Mouse (Mus musculus) spleen, postnatal 36 days (tissue): ENCODE data around the gene Mllt3.

Experiments used
- DNase-seq, 2 experiments: peaks; one replicate each; pipeline ENCODE4 v3.0.0; 2022; ENCODE audit warnings: low spot score in 2 of 2, mixed read lengths in 1 of 2

Gene Mllt3

DNA sequence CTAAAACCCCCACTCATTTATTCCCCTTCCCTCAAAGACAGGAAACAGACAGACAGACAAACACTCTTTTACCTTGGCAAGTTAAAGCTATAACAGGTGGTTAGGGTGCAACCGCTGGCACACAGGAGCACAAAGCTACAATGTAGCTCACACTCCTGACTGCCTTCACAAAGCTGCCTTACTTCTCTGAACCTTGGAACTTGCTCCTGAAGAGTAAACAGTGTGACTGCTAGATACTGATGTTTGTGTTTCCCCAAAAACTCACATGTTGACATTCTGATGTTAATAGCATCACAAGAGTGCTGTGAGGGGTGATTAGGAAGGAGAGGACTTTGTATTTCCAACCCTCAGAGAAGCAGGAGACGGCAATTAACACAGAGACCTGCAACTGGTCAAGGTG is 151.6 kb downstream of the Mllt3 start:
- no peak for DNase-seq

DNA sequence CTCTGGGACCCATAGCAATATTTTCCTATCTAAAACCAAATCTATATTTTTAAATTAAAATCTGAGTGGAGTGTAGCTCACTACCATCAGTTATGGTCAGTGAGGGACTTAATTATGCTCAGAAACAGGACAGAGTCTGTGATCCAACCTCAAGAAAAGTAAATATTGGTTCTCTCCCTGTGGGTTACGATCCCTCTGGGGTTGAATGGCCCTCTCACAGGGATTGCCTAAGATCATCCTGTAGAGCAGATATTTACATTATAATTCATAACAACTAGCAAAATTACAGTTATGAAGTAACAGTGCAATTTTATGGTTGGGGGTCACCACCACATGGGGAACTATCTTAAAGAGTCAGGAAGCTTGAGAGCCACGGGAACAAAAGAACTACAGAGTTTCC is 152.9 kb downstream of the Mllt3 start:
- no peak for DNase-seq

DNA sequence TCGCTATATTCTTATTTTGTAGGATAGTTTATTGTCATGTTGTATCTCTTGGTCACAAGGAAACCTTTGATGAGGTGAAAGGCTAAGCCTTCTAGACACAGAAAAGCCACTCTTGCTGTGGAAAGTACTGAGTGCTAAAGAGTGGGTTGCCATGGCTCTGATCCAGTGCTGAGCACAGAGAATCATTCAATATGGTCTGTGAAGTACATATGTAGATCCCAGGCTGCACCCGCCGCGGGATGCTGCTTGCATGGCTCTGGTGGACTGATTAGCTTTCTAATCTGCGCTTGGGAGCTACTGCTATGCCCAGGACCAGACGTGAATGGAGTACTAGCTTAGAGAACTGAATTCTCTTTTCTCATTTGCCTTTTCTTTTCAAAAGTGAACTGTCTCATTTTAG is 154.5 kb downstream of the Mllt3 start:
- no peak for DNase-seq

DNA sequence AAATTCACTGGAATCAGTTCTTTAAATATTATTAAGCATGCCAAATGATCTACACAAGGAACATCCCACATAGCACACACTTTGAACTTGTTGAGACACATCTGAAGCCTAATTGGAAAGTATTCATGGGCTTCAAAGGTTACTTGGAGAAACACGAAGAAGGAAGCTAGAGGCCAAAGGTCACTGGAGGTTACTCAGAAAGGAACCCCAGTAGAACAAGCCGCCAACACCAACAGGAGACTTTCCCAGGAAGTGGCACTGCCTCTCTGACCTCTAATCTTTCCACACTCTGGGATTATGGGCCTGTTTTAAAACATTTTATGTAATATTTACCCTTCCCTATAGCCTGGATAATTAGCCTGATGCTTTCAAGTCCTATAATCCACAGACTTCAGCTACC is 162.6 kb downstream of the Mllt3 start:
- no peak for DNase-seq

DNA sequence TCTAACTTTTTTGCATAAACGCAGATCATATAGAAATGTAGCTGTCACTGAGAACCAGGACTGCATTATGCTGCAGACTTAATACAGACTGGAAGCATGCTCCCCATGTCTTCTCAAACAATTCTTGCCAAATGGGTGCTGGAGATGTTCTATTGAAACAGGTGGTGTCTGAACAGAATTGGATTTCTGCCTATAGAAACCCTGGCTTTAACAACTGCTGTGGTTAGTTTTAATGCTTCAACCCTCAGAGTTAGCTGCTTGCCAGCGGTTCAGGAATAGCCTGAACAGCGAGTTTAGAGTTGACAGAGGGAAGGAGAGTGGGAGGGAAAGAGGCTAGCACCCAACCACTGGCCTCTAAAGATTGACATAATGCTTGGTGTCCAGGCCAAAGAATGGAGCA is 166.6 kb downstream of the Mllt3 start:
- DNase-seq: no peak

DNA sequence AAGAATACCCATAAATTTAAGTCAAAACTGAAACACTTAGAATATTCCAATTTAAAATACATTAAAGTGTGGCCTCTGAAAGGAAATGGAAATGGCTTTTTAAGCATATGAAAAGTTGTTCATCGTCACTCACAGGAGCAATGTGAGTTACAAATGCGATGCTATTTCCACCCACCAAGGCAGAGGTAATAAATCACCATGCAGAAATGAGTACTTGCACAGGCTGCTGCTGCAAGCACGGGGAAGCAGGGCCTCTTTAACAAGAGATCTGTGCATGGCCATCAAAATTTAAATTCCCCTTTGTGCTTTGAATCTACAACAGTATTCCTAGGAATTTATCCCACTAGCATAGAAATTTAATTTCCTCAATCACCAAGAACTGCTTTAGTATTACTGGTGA is 167.3 kb downstream of the Mllt3 start:
- DNase-seq: no peak

DNA sequence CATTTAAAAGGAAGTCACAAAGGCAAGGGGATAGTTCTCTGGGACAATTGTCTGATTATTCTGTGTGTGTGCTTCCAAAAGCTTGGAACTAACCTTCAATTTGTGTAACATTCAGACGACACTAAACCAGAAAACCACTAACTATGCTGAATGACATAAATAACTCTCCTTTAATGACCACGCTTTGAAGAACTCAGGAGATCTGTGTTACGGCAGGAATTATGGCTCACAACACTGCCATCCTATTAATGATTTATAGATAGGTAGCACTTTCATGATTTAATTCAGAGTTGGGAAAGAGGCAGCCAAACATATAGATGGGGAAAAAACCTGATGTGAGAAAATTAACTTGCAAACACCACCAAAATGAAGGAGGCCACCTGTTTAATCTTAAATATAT is 168.1 kb downstream of the Mllt3 start:
- DNase-seq: no peak

DNA sequence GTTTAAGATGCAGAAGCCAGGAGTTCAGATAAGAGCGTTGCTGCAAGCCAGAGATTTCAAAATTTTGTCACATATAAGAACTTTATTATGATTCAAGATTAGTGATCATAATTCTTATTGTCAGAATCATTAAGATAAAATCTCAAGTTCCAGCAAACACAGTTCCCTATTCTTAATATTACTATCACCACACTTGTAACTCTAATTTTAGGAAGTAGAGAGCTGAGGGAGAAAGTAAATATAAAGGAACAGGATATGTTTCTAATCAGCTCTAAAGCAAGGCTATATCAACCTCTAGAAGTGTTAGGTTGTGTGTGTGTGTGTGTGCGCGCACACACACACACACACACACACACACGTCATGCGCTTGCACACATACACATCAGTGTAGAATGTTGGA is 170.0 kb downstream of the Mllt3 start:
- DNase-seq: no peak

DNA sequence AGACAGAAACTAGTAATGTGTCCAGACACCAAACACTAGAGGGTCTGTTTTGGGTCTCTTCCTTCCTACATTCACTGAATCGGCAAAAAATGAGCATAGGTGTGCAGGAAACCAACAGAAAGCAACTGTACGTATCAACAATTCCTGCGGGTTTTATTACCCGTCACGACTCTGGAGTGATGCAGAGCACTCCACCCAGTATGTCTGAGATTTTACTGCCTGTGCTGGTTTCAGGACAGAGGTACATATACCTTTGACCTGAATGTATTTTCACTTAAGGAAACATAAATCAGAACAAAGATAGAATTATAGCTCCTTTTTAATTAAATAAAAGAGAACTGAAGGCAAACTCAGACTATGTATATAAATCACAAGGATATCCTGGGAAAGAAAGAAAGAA is 172.4 kb downstream of the Mllt3 start:
- DNase-seq: no peak

DNA sequence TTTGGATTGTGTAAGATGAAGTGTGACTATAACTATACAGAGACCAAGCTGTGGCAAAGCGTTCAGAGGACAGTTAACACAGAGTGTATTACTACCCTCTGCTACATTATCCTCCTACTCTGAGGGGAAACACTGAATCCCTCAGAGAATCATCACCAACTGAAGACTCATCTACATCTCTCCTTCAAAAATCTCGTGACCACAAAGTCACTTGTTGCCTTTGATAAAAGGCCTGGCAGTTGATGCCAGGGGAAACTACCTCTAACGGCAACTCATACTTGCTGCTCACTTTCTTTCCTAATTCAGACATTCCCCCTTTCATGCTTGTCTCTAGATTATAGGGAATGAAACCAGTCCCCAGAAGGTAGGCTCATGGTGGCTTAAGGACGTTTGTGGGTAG is 174.0 kb downstream of the Mllt3 start:
- DNase-seq: no peak

DNA sequence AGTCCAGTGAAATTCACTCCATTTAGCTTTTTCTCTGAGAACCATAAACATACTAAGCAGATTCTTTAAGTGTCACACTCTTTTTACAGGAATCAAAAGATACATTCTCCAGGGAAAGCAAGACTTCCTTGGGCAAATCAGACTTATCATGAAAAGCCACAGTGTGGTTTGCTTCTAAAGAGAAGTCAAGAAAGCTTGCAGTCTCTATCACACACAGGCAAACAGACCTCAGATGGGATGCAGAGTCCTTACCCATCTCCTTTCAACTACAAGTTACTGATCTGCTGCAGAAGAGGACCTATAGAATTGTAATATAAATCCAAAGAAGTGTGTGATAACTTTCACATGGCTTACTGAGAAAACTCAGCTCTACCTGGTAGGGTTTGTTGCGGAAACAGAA is 175.2 kb downstream of the Mllt3 start:
- no peak for DNase-seq

DNA sequence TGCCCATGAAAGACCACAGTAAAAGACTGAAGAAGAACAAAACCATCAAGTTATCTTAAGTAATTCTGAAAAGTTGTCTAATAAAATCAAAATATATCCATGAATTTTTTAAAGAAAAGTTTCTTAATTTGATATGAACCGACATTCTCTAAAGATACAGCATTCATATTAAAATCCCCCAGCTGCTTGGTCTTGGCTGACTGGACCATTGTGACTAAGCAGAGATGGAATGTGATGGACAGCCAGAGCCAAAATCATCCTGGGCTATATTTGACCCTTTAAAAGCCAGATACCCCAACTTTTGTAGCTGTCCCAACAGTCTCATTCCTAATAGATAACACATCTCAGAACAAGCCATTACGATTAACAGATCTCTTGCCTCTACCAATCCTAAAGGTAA is 180.7 kb downstream of the Mllt3 start:
- no peak for DNase-seq

DNA sequence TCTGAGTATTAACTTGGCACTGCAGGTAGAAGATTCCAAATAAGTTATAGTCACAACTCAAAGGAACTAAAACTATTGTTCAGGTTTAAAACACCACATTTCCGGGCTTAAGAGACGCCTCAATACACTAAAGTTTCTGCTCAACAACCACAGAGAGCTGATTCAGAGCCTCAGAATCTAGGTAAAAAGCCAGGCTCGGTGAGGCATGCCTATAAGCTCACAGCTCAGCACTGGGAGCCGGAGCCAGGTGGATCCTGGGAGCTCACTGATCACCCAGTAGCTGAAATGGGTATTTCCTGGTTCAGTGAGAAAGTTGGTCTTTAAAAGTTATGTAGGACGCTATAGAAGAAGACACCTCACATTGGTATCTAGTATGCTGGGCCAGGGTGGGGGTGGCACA is 183.1 kb downstream of the Mllt3 start:
- DNase-seq: no peak

DNA sequence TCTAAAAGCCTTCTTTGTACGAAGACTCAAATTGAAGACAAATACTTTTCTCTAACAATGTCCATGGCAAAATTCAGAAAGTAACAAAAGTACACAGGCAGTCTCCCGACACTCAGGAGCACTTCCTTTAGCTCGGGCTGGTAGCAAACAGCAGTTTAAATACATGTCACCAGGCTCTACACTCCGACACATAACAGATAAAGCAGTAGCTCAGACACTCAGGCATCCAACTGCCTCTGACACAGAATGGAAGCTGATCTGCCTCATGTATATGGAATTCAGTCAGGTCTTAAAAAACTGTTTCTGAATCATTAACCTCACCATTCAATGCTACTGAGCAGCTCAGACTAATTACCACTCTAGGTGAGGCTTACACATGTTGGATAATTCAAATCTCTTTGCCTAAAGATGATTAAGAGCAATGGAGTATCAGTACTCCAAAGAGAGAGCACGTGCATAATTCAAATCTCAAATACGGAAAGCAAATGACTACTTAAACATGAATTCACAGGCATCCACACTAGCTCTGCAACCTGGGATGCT is 188.4 kb downstream of the Mllt3 start:
- no peak for DNase-seq

DNA sequence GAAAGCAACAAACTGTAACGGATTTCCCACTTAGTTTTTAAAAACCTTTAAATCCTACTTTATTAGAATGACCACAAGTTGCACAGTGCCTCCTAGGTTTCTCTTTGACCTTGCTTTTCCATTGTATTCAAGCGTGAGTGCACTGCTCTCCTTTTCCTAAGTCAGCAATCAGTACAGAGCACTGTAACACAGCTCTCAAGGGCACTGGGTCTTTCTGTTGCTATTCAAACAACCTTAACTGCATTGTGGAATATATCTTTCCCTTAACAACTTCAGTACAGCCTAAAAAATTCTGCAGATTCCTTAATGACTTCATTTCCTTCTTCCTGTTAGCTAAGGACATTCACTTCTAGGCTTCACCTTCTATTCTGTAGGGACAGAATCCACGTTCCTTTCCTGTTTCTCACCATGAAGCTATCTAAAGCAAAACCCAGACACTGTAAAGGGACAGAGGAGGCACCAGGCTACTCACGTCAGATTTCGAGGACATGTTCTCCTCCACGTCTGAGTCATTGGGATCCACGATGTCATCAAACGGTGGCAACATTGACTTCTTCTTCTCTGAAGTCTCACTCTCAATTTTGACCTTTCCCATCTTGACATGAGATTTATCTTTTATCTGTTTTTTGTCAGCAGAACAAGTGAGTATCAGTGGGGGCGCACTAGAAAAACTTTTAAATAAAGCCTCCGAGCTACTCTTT is 192.8 kb downstream of the Mllt3 start:
- no peak for DNase-seq

DNA sequence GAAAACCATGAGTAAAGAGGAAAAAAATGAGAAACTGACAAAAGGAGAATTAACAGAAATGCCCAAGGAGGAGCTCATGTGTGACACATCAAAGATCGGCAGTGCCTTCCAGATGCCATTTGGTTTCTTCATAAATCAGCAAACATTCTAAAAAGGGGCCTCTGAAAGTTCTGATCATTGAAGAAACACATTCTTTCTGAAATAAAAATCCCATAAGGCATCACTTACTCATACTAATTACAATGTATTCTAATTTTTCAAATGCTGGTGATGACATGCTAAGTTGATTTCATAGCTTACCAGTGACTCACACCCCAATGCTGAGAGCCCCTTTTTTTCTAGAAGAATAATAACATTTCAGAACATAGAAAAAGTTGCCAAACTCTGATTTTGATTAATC is 194.4 kb downstream of the Mllt3 start:
- no peak for DNase-seq

DNA sequence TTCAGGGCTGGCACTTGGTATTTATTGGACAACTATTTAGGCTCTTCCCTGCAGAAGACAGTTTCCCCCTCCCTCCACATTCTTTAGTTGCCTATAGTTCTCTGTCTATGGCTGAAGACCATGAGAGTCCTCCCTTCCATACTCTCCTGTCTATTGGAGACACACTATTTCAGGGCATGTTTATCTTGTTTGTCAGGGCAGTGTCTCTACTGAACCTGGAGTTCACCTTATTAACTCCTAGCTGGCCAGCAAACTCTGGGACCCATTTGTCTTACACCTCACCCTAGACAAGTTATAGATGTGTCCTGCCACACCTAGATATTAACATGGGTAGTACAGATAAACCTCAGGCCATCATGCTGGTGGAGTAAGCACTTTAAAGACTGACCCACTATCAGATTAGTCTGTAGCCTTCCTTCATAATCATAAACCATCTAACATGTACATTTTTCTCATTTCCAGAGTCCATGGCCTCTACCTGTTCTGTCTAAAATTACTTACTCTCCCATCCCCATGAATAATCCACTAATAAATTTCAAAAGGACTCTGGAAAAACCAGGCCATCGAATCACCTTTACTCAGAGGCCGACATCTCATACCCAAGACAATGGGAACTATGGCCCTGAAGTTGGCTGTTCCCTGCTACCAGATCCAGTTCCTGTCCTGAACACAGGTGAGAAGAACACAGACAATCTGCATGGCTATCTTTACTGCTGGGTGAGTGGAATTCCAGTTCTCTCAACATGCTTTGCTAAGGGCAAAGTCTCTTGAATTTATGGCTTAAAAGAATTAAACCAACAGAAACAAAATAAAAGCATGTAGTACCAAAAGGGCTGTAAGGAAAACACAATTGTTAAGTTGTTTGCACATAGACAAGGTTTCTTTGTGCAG is 195.4 kb downstream of the Mllt3 start:
- DNase-seq: no peak

DNA sequence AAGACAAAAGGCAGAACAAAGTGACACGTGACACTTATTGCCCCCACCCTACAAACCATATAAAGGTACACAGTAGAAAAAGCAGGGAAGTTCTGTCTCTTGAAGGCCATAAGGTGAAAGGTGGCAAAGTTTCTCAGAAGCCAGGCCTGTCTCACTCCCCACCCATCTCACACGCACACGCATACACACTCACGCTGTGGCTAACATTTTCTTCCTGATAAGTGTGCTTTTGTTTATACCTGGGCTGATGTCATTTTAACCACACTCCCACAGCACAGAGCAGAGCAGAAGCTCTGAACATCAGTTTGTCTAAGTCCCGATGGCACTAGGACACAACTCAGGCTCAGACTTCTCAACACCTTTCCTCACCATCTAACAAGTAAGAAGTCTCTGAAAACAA is 196.9 kb downstream of the Mllt3 start:
- DNase-seq: no peak

DNA sequence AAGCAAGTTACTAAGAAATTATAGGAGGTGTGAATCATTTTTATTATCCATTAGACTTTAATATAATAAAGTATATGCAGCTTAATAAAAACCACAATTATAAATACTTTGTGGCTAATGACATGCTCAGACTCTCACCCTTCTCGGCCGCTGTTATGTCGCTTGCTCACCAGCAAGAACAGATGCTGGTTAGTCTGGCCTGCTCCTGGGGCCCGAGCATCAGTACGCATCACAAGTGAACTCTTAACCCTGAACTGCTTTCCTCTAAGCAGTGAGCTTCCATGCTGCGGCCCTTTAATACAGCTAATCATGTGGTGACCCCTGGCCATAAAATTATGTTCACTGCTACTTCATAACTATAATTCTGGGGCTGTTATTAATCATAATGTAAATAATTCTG is 198.0 kb downstream of the Mllt3 start:
- no peak for DNase-seq

DNA sequence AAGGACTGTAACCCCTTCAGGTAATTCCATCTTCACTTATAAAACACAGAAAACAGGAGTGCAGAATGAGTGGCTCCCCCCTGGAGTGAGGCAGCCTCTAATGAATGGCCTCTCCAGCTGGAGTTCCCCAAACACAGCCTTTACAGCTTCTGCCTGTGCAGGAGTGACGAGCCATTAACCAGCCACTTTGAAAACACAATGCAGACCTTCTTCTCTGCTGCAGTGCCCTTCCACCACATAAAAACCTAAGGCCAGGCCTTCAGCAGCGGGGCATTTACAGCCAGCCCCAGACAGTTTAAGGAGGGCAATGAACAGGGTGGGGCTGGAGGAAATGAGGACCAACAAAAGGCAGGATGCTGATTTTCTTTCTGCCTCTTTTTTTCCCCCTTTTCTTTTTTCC is 198.9 kb downstream of the Mllt3 start:
- no peak for DNase-seq

DNA sequence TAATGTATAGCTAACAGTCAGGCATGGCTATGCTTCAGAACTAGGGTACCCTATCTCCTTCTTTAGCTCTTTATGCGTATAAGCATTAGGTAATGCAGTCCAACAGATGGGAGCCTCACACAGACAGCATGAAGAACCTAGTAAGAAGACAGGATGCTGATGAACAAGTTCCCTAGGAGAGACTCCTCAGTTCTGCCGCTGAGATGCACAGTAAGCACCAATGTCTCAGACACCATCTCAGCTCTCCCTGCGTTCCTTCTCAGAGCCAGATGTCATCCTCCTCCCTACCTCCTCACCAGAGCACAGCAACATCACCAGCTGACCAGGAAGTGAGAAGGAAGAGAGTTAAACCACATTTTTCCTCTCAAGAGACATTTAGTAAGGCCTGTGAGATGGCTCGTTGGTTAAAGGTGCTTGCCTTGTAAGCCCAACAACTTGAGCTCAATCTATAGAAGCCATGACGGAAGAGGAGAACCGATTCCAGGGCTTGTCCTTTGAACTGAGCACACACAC is 202.3 kb downstream of the Mllt3 start:
- DNase-seq: no peak

DNA sequence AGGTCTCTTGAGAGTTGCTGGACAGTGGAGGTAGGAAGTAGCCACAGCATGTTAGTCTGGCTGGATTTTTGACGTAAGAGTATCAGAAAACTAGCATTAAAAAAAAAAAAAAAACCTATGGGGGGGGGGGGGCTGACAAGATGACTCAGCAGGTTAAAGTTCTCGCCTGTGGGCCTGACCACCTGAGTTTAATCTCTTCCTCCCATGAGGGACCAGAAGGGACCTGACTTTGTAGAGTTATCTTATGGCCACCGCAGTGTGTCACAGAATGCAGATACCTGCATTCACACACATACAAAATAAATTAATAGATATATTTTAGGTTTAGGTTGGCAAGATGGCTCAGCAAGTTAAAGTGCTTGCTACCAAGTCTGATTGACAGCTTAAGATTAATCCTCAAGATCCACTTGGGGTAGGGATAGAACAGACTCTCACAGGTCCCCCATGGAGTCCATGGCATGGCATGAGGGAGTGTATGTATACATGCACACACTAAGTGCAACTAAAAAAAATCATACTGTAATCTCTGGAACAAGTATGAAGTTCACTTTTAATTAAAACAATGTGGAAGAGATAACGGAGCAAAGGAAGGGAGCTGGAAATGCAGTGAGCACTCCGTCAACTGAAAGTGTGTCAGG is 203.6 kb downstream of the Mllt3 start:
- DNase-seq: no peak
